Mouse (Mus musculus) thymus, adult 2 months (tissue): ENCODE data around the gene Ankrd33.

ENCODE experiments used
- CTCF ChIP-seq: fragments of 200-500 bp; IDR thresholded peaks from 2 replicates; pipeline ENCODE4 v1.5.1; 2012; ENCODE audit warnings: mild to moderate bottlenecking, control low read depth, low read length, moderate library complexity, borderline replicate concordance; ENCODE audit not compliant: control insufficient read depth, poor library complexity, insufficient read depth; ENCODE audit errors: extremely low read depth
- POLR2A ChIP-seq: fragments of 200-500 bp; IDR thresholded peaks from 2 replicates; pipeline ENCODE4 v1.6.1; 2012; ENCODE audit warnings: mild to moderate bottlenecking, low read length, control low read depth, moderate library complexity; ENCODE audit not compliant: control insufficient read depth, poor library complexity, insufficient read depth; ENCODE audit errors: extremely low read depth

- TF ChIP-seq CTCF: no peak
- no peak for TF ChIP-seq POLR2A
Measured at GRCm38 (mm10) chr15:101095392-101095791, 20.2 kb upstream of the Ankrd33 start.
